Mouse (Mus musculus) c-Kit-positive CD71-negative TER-119-negative erythroid progenitor cells, embryonic 14.5 days (primary cell): ENCODE measurements around the gene Ccdc71l.

Experiments used
- DNase-seq: peaks from one replicate; pipeline ENCODE4 v3.0.0-alpha.2; 2013; ENCODE audit warnings: low read depth

Ccdc71l gene

GRCm38 (mm10) chr12:32378528-32379295 is at the start of gene Ccdc71l:
TSS of gene Ccdc71l (plus strand) at chr12:32378704.
- DNase-seq, result peak; percentile 78

GRCm38 (mm10) chr12:32339078-32339477 is 39.4 kb upstream of the Ccdc71l start:
- DNase-seq, result no peak

GRCm38 (mm10) chr12:32343487-32343886 is 35.0 kb upstream of the Ccdc71l start:
- no peak for DNase-seq

GRCm38 (mm10) chr12:32346121-32346520 is 32.4 kb upstream of the Ccdc71l start:
- DNase-seq, result no peak

- no peak for DNase-seq
Observed at GRCm38 (mm10) chr12:32348493-32348892, 30.0 kb upstream of the Ccdc71l start.

GRCm38 (mm10) chr12:32351874-32352273 is 26.6 kb upstream of the Ccdc71l start:
- no peak for DNase-seq

- peak; percentile 54 for DNase-seq
Observed at GRCm38 (mm10) chr12:32379296-32379725, 807 bp downstream of the Ccdc71l start.

- DNase-seq, result no peak
Observed at GRCm38 (mm10) chr12:32379731-32380130, 1.2 kb downstream of the Ccdc71l start.

- DNase-seq, result no peak
Observed at GRCm38 (mm10) chr12:32380457-32380856, 2.0 kb downstream of the Ccdc71l start.

- no peak for DNase-seq
Observed at GRCm38 (mm10) chr12:32381011-32381410, 2.5 kb downstream of the Ccdc71l start.

- no peak for DNase-seq
Observed at GRCm38 (mm10) chr12:32419537-32419936, 41.0 kb downstream of the Ccdc71l start.

GRCm38 (mm10) chr12:32427832-32428231 is 49.3 kb downstream of the Ccdc71l start:
- no peak for DNase-seq

GRCm38 (mm10) chr12:32431004-32431403 is 52.5 kb downstream of the Ccdc71l start:
- DNase-seq, result no peak
